Comparison of ENCODE assay signal across 15 mouse cellular contexts in genomic region chr2:52567421-52567820, GRCm38 (mm10).
"Had no signal": no experiment of that assay in that cellular context is flagged by ENCODE, and none has a peak within 500 bp of the region (broad histone marks: within the 10 kb centered on the region; RNA-seq: fewer than 3 reads in every experiment).

No protein-coding gene starts in this region.

- H3K4me1 ChIP-seq: limb, embryonic 13.5 days; midbrain, embryonic 10.5 days; midbrain, embryonic 15.5 days; neural tube, embryonic 12.5 days; stomach, embryonic 15.5 days had no signal

- H3K4me2 ChIP-seq: limb, embryonic 13.5 days; liver, embryonic 11.5 days; liver, embryonic 15.5 days; midbrain, embryonic 15.5 days; neural tube, embryonic 12.5 days; stomach, embryonic 15.5 days had no signal

- H3K36me3 ChIP-seq: limb, embryonic 13.5 days; liver, embryonic 15.5 days; midbrain, embryonic 10.5 days; midbrain, embryonic 15.5 days; neural tube, embryonic 12.5 days; stomach, embryonic 15.5 days had no signal

- H3K27me3 ChIP-seq: limb, embryonic 13.5 days; liver, embryonic 15.5 days; midbrain, embryonic 15.5 days; neural tube, embryonic 12.5 days; stomach, embryonic 15.5 days had no signal

- H3K4me3 ChIP-seq: limb, embryonic 13.5 days; liver, embryonic 15.5 days; midbrain, embryonic 10.5 days; midbrain, embryonic 15.5 days; neural tube, embryonic 12.5 days; stomach, embryonic 15.5 days had no signal

- ATAC-seq: lung, postnatal 0 days; midbrain, embryonic 15.5 days had no signal

- H3K9me3 ChIP-seq: limb, embryonic 13.5 days; liver, embryonic 15.5 days; midbrain, embryonic 10.5 days; midbrain, embryonic 15.5 days; neural tube, embryonic 12.5 days; stomach, embryonic 15.5 days had no signal

- DNase-seq: kidney, postnatal 36 days; layer of hippocampus, adult 9-11 months; lung, adult 2 months; lung, postnatal 4 days; retina, postnatal 1 day; right cerebral cortex, postnatal 4 days; thymus, postnatal 36 days had no signal

- H3K27ac ChIP-seq: limb, embryonic 13.5 days; liver, embryonic 15.5 days; midbrain, embryonic 10.5 days; midbrain, embryonic 15.5 days; neural tube, embryonic 12.5 days; stomach, embryonic 15.5 days had no signal

- H3K9ac ChIP-seq: limb, embryonic 13.5 days; liver, embryonic 15.5 days; midbrain, embryonic 15.5 days; neural tube, embryonic 12.5 days; stomach, embryonic 15.5 days had no signal
